Mouse (Mus musculus) megakaryocyte-erythroid progenitor cell, adult 5-6 weeks (primary cell): ENCODE results near the gene Ybx2. TPM values are rescaled to one million over a fixed set of nuclear protein-coding genes. Genes with fewer than 3 reads are reported as not detected.
"Not testable (repeated sequence)": the region's sequence is repeated elsewhere in the genome, so short reads cannot be mapped to it uniquely, and the experiment has no call there.

Experiments
- ATAC-seq: replicated peaks from 2 replicates; pipeline ENCODE4 v1.8.0; 2016; ENCODE audit warnings: mild to moderate bottlenecking, inconsistent platforms; ENCODE audit not compliant: severe bottlenecking, poor library complexity, low FRiP score, low TSS enrichment
- total RNA-seq, 2 experiments: library from RNA; stranded (forward) in 1 of 2; stranded (reverse) in 1 of 2; fragments of 200-1000, 215-1000 nt in 1 of 2; fragments of >200 nt in 1 of 2; fragmentation: Nextera tagmentation in 1 of 2; gene quantifications; 2 replicates each; pipeline ENCODE4 v1.2.3; 2014 to 2017

The Ybx2 gene
- total RNA-seq, 2 experiments from 2014 or later: not detected

DNA sequence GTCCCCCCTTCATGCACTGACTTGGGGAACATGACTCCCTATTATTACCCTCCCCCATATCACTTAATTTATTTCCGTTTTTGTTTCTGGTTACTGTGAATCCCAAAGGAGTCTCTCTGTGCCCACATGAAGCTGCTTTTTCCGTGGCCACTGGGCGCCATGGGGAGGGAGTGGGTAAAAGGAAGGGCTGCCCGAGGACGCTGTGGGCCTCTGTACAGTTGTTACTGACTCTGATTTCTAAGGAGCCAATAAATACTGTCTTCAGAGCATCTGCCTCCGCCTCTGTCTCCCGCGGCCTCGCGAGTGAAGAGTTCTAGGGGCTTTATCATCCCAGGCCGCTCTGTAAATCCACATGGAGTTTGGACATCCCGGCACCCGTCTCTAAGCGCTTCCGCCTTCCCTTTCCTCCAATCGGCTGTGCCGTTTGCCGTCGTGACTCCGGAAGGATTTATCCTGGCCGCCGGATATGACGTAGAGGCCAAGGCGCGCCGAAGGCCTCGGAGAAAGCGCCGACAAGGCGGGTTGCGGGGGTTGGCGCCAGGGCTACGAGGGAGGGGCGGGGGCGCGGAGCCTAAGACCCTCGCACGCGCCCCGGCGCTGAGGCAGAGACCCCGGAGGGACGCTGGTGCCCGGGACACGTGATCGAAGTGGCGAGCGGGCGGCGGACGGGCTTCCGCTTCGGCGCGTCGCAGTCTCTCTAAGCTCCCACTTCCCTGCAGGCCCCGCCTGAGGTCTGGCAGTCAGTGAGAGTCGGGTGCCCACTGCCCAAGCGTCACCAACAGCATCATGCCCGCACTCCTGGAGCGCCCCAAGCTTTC is 21.8 kb upstream of the Ybx2 start, which contains the start of gene Gps2:
Gps2 (plus strand) TSS at position 335 of the 818 bp plus-strand sequence.
- peak; percentile 54 for ATAC-seq

DNA sequence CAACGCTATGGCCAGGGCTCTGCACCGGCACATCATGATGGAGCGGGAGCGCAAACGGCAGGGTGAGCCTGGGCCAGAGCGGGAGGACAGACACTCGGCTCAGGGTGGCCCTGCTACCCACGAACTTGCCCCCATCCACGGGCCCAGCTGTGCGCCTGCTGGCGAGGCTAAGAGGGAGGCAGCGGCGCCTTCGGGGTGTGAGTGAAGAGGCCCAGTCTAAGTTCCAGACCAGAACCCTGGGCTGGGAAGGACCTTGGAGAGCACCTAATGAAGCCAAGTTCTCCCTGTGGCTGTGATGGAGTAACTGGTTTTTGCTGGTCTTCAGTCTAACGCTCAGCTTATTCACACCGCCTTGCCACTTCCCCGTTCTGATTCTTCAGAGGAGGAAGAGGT is 21.2 kb upstream of the Ybx2 start:
- ATAC-seq: peak; percentile 11; the same call in 1 of the 2 replicates

DNA sequence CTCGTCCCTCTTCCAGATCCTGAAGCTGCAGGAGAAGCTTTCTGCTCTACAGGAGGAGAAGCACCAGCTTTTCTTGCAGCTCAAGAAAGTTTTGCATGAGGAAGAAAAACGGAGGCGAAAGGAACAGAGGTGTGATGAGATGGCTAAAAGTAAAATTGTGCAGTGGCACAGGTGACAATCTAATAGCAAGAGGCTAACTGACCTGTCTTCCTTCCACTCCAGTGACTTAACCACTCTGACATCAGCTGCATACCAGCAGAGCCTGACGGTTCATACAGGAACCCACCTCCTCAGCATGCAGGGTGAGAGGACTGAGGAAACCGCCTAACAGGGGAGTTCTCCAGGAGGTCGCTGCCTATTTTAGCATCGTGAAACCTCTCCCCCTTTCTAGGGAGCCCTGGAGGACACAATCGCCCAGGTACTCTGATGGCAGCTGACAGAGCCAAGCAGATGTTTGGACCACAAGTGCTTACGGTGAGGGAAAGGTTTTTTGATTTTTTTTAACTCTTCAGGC is 20.6 kb upstream of the Ybx2 start:
- ATAC-seq: no peak

DNA sequence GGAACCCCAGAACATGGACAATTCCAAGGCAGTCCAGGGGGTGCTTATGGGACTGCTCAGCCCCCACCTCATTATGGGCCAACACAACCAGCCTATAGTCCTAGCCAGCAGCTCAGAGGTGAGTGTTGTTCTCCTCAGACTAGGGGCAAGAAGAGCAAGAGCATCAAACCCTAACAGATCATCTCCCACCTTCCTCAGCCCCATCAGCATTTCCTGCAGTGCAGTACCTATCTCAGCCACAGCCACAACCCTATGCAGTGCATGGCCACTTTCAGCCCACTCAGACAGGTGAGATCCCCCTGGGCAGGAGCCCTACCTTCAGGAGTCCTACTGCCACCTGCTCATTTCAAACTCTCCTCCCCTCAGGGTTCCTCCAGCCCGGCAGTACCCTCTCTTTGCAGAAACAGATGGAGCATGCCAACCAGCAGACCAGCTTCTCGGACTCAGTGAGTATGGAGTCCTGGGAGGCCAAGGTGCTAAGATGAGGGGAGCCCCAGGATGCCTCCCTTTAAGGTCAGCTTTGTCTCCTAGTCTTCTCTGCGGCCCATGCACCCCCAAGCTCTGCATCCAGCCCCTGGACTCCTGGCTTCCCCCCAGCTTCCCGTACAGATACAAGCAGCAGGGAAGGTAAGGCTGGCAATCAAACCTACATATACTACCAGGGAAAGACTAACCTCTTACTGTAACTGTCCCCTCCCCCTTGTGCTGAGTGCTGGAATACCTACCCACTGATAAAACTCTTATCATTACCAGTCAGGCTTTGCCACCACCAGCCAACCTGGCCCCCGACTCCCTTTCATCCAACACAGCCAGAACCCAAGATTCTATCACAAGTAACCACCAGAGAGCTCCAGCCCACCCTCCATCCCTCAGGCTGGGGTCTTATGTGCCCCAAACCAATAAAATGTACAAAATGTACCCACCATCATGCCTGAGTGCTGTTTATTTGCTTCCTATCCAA is 19.6 kb upstream of the Ybx2 start:
- ATAC-seq: peak; percentile 62

DNA sequence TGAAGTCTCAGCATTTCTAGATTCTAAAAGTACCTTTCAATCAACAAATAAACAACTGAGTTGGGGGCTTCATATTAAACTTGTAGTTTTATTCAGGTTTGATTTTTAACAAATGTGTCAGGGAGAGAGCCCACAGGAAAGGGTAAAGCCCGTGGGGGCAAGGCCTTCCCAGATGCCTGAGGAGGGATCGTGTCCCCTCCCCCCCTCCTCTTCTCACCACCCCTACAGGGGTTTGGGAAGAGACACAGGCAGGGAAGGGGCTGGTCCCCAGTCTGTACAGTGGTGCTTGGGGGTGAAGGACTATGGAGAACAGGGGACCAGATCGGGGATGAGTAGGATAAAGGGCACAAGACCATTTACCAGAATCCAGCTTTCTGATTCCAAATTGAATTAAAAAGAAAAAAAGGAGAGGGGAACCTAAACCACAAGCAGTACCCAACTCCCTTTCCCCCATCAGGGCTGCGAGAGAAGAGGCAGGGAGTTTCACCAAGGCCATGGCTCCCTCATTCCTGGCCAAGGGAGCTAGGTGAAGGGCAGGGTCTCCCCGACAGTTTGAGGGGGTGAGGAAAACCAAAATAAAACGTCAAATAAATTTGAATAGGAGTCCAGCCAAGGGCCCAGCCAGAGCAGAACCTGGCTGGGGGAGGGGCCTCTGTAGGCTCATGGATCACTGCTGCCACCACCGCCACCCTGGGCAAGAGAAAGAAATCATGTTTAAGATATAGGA is 18.8 kb upstream of the Ybx2 start:
- not testable (repeated sequence) for ATAC-seq

DNA sequence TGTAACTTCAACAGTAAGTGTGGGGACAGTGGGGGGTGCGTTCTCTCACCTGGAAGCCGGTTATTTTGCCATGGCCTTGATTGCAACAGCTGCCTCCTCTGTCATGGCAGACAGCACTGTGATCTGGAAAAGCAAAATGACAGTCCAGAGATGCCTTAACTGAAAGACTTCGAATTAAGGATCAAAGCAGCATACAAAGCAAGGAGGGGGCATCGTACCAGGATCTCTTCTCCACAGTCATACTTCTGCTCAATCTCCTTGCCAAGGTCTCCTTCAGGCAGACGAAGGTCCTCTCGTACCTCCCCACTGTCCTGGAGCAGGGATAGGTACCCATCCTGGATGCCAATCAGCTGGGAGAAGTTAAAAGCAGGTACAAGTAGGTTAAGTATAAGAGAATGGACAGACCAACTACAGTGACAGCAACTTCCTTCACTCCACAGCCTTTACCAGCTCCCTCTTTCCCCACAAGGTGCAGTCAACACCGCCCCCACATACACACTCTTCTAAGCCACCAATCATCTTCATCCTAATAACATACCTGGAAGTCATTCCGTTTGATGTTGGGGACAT is 18.1 kb upstream of the Ybx2 start:
- ATAC-seq: no peak

DNA sequence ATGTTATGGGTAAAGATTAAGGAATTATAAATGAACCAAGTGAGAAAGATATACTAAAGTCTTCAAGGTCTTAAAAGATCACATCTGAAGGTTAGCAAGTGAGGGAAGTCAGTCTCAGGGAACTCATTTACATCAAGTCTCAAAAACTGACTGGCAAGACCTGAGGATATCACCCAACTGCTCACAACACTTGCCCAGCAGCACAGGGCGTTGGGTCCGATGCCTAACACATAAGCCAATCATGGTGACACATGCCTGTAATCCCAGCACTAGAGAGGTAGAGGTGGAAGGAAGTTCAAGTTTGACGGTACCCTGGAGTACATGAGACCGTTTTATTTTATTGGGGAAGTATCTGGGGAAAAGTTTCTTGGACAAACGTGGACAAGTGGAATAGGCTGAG is 17.5 kb upstream of the Ybx2 start:
- no peak for ATAC-seq

DNA sequence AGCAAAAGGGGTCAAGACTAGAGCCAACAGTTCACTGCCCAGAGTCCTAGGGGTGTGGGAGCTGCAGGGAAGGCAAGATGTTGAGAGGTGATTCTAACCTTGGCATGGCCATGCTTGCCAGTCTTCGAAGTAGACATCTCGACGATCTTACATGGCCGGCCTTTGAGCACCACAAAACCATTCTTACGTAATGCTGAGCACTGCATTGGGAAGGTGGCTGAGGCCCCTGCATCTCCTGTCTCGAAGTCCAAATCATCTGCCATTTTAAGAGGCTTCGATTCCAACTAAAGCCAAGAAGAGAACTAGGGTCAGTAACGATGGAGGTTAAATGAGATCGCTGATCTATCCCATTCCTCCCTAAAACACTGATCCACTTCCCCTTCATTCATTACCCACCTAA is 16.5 kb upstream of the Ybx2 start:
- ATAC-seq: no peak

DNA sequence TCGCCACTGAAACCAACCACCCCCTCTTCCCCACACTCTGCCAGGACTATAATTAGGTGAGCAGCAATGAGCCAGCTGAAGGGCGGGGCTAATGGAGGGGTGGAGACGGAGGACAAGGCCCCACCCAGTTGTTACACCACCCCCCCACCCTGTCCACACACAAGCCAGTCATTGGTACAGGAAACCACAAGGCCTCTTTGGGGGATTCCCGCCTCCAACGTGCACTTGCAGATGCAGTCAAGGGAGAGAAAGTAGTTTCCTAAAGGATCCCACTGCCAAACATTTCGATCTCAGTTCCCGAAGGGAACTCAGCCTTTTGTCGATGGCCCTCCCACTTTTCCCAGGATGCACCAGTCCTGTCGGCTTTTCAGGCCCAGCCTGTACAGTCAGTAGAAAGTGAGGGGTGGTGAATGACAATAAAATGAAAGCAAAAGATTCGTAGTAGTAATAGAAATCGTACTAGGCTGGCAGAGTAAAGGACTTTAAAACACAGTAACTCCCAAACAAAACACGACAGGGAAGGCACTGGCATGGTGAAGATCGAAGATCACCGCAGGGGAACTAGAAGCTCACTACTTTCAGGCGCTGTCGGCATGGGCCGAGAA is 15.8 kb upstream of the Ybx2 start:
- peak; percentile 43 for ATAC-seq

DNA sequence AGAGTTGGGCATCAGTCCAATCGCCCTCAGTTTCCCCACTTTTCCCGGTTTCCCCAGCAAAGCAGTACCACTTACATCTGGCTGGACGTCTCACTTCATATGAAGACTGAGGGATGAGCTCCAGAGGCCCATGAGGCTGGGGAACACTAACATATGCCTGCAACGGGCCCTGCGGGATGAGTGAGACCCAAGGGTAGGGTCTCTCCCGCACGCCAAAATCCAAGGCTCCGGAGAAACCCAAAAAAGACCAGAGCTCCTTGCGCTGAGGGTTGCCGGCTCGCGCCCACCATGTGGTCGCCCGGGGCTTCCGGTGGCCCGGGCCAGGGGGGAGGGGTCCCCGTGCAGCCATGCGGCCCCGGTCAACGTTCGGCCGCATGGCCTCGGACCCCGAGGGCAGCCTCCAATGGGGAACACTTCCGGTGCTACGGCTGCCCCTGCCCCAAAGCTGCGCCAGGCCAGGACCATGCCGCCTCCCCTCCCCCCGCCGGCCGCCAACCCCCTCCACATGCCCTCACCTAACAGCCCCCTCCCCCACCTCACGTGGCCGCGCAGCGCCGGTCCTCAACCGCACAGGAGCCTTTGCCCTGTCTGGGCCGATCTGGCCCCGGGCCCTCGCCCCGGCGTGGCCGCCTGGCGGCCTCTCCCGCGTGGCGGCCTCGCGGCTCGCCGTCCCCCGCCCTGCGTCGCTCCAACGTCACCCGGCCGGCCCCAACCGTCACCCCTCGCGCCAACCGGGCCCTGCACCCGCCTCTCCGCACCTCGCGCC is 15.1 kb upstream of the Ybx2 start:
- no peak for ATAC-seq

DNA sequence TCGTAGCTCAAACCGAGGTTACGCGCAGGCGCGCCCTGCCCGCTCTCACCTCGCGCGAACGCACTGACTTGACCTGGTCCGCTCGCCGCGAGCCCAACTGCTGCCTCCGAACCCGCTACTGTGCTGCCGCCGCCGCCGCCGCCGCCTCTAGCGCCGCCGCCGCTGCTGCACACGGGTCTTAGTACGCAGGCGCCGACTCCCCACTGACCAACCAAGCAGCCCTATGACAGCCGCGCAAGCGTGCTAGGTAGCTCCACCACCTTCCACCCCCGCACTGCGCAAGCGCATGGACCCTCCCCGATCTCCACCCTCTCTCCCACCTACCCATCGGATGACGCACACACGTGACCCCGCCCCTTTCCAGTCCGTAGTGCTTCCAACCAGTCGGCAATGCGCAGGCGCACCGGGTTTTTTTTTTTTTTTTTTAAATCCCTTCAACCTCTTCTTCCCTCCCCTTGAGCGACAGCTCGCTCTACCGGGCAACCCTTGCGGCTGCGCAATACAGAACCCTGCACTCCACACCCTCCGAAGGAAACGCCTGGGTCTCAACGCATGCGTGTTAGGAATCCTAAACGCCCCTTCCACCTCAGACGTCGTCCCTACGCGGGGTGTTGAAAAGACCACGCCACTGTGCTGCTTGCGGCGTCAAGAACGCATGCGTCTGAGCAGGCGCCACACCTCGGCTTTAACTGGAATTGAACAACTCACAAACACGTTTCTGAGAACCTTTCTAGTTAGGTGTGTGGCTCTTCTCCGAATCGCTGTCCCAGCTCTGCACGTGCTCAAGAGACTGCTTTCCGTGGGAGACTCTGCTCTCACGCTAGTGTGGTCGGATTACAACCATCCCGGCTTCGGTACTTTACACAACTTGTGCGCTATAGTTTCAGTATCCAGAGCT is 14.2 kb upstream of the Ybx2 start, which contains the start of gene Eif5a:
Eif5a (minus strand) TSS at position 845 of the 898 bp plus-strand sequence.
- peak; percentile 80 for ATAC-seq

DNA sequence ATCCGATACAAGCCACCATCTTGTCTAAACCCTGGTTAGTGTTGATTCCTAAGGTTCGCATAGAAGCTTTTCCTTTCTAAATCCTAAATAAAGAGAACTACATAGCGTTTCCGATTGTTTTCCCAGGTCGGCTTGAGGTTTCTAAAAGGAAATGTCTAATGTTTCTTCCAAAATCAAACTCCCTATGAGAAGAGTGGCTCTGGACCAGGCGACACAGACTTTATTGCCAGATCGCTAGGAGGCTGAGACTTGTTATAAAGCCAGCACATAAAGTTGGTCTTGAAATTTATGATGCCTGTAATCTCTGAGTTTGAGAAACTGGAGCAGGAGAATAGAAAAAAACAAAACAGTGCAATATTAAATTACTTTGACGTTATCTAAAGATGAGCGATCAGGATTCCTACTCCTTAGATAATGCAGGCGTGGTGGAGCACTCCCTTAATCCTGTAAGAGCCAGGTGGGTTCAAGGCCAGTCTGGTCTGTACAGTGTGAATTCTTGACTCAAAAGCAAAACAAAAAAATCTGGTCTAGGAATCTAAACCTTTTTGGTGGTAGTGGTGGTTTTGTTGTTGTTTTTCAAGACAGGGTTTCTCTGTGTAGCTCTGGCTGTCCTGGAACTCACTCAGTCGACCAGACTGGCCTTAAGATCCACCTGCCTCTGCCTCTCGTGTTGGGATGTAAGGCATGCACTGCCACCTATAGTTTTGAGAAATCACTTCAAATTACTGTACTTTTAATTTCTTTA is 13.4 kb upstream of the Ybx2 start:
- no peak for ATAC-seq

DNA sequence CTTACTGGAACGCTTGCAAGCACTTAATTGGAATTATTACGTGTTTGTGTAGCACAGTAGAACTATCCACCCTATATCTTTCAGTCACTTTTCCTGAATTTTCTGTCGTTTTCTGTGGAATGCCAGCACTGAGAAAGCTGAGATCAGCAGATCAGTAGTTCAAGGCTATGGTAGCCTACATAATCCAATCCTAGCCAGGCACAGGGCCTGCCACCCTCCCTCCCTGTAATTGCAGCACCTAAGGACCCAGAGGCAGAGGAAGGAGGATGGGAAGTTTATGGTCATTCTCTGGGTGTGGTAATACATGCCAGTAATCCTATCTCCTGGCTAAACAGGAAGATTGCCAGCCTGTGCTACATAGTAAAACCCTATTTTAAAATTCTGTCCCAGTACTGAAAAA is 12.8 kb upstream of the Ybx2 start:
- ATAC-seq: no peak

DNA sequence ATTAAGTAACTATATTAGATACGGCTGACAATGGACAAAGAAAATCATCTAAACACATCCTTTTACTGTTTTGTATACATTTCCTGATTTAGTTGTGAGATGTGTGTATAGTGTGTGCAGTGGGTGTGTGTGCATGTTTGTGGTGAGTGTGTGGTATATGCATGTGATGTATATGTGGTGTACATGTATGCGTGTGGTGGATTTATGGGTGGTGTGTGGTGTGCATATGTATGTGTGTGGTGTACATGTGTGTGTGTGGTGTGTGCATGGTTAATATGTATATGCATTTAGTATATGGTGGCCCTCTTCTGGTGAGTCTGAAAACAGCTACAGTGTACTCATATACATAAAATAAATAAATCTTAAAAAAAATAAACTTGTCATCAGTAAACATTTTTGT is 8.1 kb upstream of the Ybx2 start:
- ATAC-seq: no peak

DNA sequence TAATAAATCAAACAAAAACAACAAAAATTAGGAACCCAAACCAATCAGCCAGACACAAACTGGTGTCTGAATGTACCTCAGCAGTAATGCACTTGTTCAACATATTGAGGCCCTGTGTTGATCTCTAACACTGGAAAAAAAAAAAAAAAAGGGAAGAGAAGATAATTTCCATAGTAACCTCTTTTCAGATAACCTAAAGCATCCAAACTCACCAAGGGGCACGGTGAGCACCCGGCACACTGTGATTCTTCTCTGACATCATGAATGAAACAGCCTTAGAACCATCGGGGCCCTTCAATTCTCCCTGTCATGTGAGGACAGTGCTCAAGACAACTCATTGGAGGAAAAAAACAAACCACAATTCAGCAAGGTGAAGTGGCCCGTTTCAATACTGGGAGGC is 5.9 kb upstream of the Ybx2 start:
- ATAC-seq: no peak

DNA sequence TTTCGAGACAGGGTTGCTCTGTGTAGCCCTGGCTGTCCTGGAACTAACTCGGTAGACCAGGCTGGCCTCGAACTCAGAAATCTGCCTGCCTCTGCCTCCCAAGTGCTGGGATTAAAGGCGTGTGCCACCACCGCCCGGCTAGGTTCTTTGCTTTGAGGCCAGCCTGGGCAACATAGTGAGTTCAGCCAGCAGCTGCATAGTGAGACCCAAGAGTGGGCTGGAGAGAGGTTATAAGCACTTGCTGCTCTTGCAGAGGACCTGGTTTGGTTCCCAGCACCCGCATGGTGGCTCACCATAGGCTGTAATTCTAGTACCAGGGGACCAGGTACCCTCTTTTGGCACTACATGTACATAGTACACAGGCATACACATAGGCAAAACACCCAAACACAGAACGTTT is 5.4 kb upstream of the Ybx2 start:
- not testable (repeated sequence) for ATAC-seq
